Mouse (Mus musculus): ENCODE data around the gene Ranbp10.
"Not testable (repeated sequence)": the region's sequence is repeated elsewhere in the genome, so short reads cannot be mapped to it uniquely, and the experiment has no call there.

Ranbp10 gene

GRCm38 (mm10) chr8:105835318-105835717, 8.2 kb upstream of the Ranbp10 start:
- DNase-seq (ENCODE audit: low read depth, low spot score) = no peak

GRCm38 (mm10) chr8:105833740-105834139, 6.6 kb upstream of the Ranbp10 start:
- not testable (repeated sequence) for DNase-seq (ENCODE audit: low read depth, low spot score)

GRCm38 (mm10) chr8:105826379-105826778, 771 bp downstream of the Ranbp10 start:
- no peak for DNase-seq (ENCODE audit: low read depth, low spot score)

GRCm38 (mm10) chr8:105825506-105825905, 1.6 kb downstream of the Ranbp10 start:
- no peak for DNase-seq (ENCODE audit: low read depth, low spot score)

- peak; percentile 93 for DNase-seq (ENCODE audit: low read depth, low spot score)
Measured at GRCm38 (mm10) chr8:105820925-105821324, 6.2 kb downstream of the Ranbp10 start.

- no peak for DNase-seq (ENCODE audit: low read depth, low spot score)
Measured at GRCm38 (mm10) chr8:105819659-105820058, 7.5 kb downstream of the Ranbp10 start.

- DNase-seq (ENCODE audit: low read depth, low spot score) = no peak
Measured at GRCm38 (mm10) chr8:105813241-105813640, 13.9 kb downstream of the Ranbp10 start.

- DNase-seq (ENCODE audit: low read depth, low spot score) = no peak
Measured at GRCm38 (mm10) chr8:105812511-105812910, 14.6 kb downstream of the Ranbp10 start.

- DNase-seq (ENCODE audit: low read depth, low spot score) = no peak
Measured at GRCm38 (mm10) chr8:105811543-105811942, 15.6 kb downstream of the Ranbp10 start.

GRCm38 (mm10) chr8:105811061-105811460, 16.1 kb downstream of the Ranbp10 start:
- no peak for DNase-seq (ENCODE audit: low read depth, low spot score)

GRCm38 (mm10) chr8:105810245-105810786, 16.8 kb downstream of the Ranbp10 start:
- DNase-seq (ENCODE audit: low read depth, low spot score) = no peak

GRCm38 (mm10) chr8:105808480-105808879, 18.7 kb downstream of the Ranbp10 start:
- no peak for DNase-seq (ENCODE audit: low read depth, low spot score)

GRCm38 (mm10) chr8:105807766-105808165, 19.4 kb downstream of the Ranbp10 start:
- no peak for DNase-seq (ENCODE audit: low read depth, low spot score)

- no peak for DNase-seq (ENCODE audit: low read depth, low spot score)
Measured at GRCm38 (mm10) chr8:105805964-105806363, 21.2 kb downstream of the Ranbp10 start.

- no peak for DNase-seq (ENCODE audit: low read depth, low spot score)
Measured at GRCm38 (mm10) chr8:105805346-105805745, 21.8 kb downstream of the Ranbp10 start.

- no peak for DNase-seq (ENCODE audit: low read depth, low spot score)
Measured at GRCm38 (mm10) chr8:105804797-105805196, 22.4 kb downstream of the Ranbp10 start.

GRCm38 (mm10) chr8:105801153-105801904, 25.8 kb downstream of the Ranbp10 start:
- DNase-seq (ENCODE audit: low read depth, low spot score) = peak; percentile 86

- no peak for DNase-seq (ENCODE audit: low read depth, low spot score)
Measured at GRCm38 (mm10) chr8:105799091-105799812, 27.9 kb downstream of the Ranbp10 start.

- no peak for DNase-seq (ENCODE audit: low read depth, low spot score)
Measured at GRCm38 (mm10) chr8:105798408-105798807, 28.7 kb downstream of the Ranbp10 start.

GRCm38 (mm10) chr8:105795785-105796184, 31.4 kb downstream of the Ranbp10 start:
- DNase-seq (ENCODE audit: low read depth, low spot score) = no peak

- DNase-seq (ENCODE audit: low read depth, low spot score) = no peak
Measured at GRCm38 (mm10) chr8:105794009-105794598, 33.0 kb downstream of the Ranbp10 start.

- no peak for DNase-seq (ENCODE audit: low read depth, low spot score)
Measured at GRCm38 (mm10) chr8:105793331-105793730, 33.8 kb downstream of the Ranbp10 start.

All from c-Kit-negative CD71-positive TER-119-positive erythroid progenitor cells, embryonic 14.5 days (primary cell).